Mouse (Mus musculus): ENCODE measurements at regions not wholly inside any gene's neighbourhood (a gene's known extent, or its start where the extent isn't known, plus 50 kb on each side); places are given as distances from the start of the nearest gene placed in this dataset.

DNA sequence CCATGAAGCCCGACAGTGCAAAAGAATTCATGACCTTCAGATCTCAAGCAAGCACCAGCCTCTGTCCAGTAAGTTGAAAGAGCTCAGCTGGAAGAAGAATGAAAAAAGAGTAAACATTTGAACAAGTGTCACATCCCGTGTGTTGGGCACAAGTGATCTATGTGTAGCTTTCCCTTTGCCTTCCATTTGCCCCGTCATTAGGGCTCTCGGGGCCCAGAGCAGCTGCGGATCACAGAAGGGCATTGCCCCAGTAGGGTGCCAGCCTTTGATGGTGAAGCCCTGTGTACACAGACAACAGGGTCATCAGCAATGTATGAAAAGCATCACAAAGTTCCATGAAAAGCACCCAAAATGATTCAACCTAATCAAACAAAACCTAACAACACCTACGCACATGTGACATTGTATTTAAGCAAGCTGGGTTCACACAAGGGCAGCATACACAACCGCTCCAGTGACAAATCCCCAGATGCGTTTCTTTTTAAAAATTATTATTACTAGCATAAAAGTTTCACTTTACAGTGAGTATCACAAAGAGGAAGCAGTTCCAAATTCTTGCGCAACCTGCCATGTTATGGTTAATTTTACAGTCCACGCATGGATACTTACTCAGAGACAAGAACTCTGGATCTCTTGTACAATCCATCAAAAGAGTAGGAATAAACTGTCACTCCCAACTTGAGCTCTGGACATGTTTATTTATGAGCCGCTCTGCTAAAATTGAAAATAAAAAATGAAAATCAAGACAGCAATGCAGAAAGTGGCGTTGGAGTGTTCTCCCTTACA lies 224.0 kb upstream of the Epha7 start:
- no peaks in the 10 kb centered on the region for H3K36me3 ChIP-seq (ENCODE audit: control insufficient read depth, insufficient read depth)
- no peaks in the 10 kb centered on the region for H3K27me3 ChIP-seq (ENCODE audit: control insufficient read depth, insufficient read depth, insufficient read length)
- H3K79me2 ChIP-seq (ENCODE audit: control insufficient read depth, insufficient read depth): no peaks in the 10 kb centered on the region
- no peak for TF ChIP-seq USF1 (IDR thresholded peaks at IDR 0.05; ENCODE audit: low read depth)
- peak; percentile 47 for TF ChIP-seq CEBPB (IDR thresholded peaks at IDR 0.05; ENCODE audit: low read depth)
- no peak for TF ChIP-seq MYOD1 (IDR thresholded peaks at IDR 0.05; ENCODE audit: control insufficient read depth, insufficient read length, low read depth)
- TF ChIP-seq MYOG (IDR thresholded peaks at IDR 0.05; ENCODE audit: control insufficient read depth, extremely low read depth, insufficient read length): no peak
- TF ChIP-seq CTCF (IDR thresholded peaks at IDR 0.05; ENCODE audit: control insufficient read depth, insufficient read depth, insufficient read length): no peak
- H3ac ChIP-seq (ENCODE audit: control insufficient read depth, insufficient read length, low read depth): no peak overlapping the region
- H3K4me3 ChIP-seq (ENCODE audit: insufficient read depth, poor library complexity, severe bottlenecking): no peak overlapping the region
- H3K79me3 ChIP-seq (ENCODE audit: low read depth): no peaks in the 10 kb centered on the region

Measured in C2C12 (cell line).